In the genomic region with DNA sequence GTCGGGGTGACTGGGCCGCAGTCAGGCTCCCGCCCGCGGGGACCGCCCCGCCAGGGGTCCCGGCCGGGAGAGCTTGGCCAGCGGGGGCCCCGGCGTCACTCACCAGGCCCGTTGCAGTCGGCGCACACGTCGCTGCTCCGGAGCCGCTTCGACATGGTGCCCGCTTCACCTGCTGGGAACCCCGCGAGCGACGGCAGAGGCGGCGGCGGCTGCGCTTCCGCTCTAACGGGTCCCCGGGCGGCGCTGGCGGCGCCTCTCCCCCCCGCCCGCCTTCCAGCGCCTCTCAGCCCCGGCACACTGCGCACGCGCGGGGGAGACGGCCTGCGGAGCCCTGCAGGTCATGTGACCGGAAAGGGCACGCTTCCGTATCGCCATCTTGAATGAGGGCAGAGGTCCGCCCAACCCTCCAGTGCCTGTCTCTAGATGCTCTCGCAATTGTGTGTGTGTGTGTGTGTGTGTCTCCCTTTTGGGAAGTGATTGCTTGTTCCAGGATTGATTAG, we compare ENCODE assay signal across 8 mouse cellular contexts. TPM values are rescaled to one million over a fixed set of nuclear protein-coding genes. Genes with fewer than 3 reads are reported as not detected.
DNase-seq lines count a peak whose midpoint lies in the region; ATAC-seq and TF ChIP-seq lines count a peak whose summit lies in the region.

No protein-coding gene starts in this region.

- no peaks in the 10 kb centered on the region for H3K27me3 ChIP-seq in megakaryocyte, embryonic 14.5 days (replicated peaks)

- ATAC-seq in activated CD4-positive, CD25-positive, alpha-beta regulatory T cell, adult 4 months = peak; percentile 58

- no peaks in the 10 kb centered on the region for H3K9me3 ChIP-seq in megakaryocyte, embryonic 14.5 days

- peak; percentile 77; the same call in 1 of the 2 replicates for TF ChIP-seq POLR2A in cortical plate, adult 2 months (IDR thresholded peaks at IDR 0.05; ENCODE audit: extremely low read depth, insufficient read depth, low read length)

- no peak for TF ChIP-seq CTCF in cortical plate, adult 2 months (IDR thresholded peaks at IDR 0.05; ENCODE audit: extremely low read depth, insufficient read depth, low read length)

- H3K27ac ChIP-seq in cortical plate, adult 2 months (ENCODE audit: insufficient read depth, low read length) = 0 out of 2 replicates have a peak overlapping the region, but pooled peaks have one; percentile 32

- H3K4me1 ChIP-seq in cortical plate, adult 2 months (ENCODE audit: control insufficient read depth, insufficient read depth, low read length) = no peaks in the 10 kb centered on the region
- H3K4me1 ChIP-seq in megakaryocyte, embryonic 14.5 days = peaks cover 59% of the 10 kb centered on the region

- peak overlapping the region; percentile 86 for H3K4me3 ChIP-seq in cortical plate, adult 2 months (ENCODE audit: insufficient read depth, low read length)
- peak overlapping the region; percentile 98 for H3K4me3 ChIP-seq in megakaryocyte, embryonic 14.5 days (replicated peaks)

- peak; percentile 93 to 95 for DNase-seq in gastrocnemius, adult 8-10 months (ENCODE audit: low spot score in 2 of 2)
- DNase-seq in hindlimb bud, embryonic 11.5 days (ENCODE audit: extremely low spot score, low read depth, low spot score) = peak; percentile 73
- DNase-seq in left cerebral cortex, adult 8-10 months (ENCODE audit: low spot score in 2 of 2) = peak; percentile 86 to 95
- peak; percentile 98 to 99 for DNase-seq in right cerebral cortex, postnatal 10 days (ENCODE audit: low spot score in 2 of 2)
- DNase-seq in urinary bladder, postnatal 25 days (ENCODE audit: low spot score) = peak; percentile 97

- H3K36me3 ChIP-seq in megakaryocyte, embryonic 14.5 days (replicated peaks; ENCODE audit: low read length) = peaks cover 22% of the 10 kb centered on the region

RNA-seq across cellular contexts. Expression of a gene that starts 1.2 kb away (rescaled TPM):
- polyA plus RNA-seq in activated CD4-positive, CD25-positive, alpha-beta regulatory T cell, adult 4 months (2017; shearing (Covaris generic)) = 10 to 100 TPM; 22.2 to 22.8 TPM
- 36.2 and 38.5 TPM in 2 replicates for polyA plus RNA-seq in cortical plate, adult 2 months (2012; rRNA removed)
- total RNA-seq in gastrocnemius, adult 8-10 months (2022) = 10 to 100 TPM; 12.8 to 15.7 (median 14.4) TPM
- total RNA-seq in left cerebral cortex, adult 8-10 months (2022) = 10 to 100 TPM; 39.5 to 52.2 (median 45.9) TPM
- 99.9 and 118 TPM in 2 replicates for polyA plus RNA-seq in megakaryocyte, embryonic 14.5 days (2012; ENCODE audit: insufficient read depth, low replicate concordance)

RNA-seq across cellular contexts. Expression of a gene that starts 2.1 kb away (rescaled TPM):
- polyA plus RNA-seq in activated CD4-positive, CD25-positive, alpha-beta regulatory T cell, adult 4 months (2017; shearing (Covaris generic)) = 100 to 1,000 TPM; 126 to 150 TPM
- 44.0 and 44.1 TPM in 2 replicates for polyA plus RNA-seq in cortical plate, adult 2 months (2012; rRNA removed)
- total RNA-seq in gastrocnemius, adult 8-10 months (2022) = 10 to 100 TPM; 12.7 to 19.4 (median 16.6) TPM
- total RNA-seq in left cerebral cortex, adult 8-10 months (2022) = 10 to 100 TPM; 50.4 to 53.8 (median 52.0) TPM
- polyA plus RNA-seq in megakaryocyte, embryonic 14.5 days (2012; ENCODE audit: insufficient read depth, low replicate concordance) = 48.3 and 136 TPM in 2 replicates

RNA-seq across cellular contexts. Expression of a gene that starts 50.0 kb away (rescaled TPM):
- polyA plus RNA-seq in activated CD4-positive, CD25-positive, alpha-beta regulatory T cell, adult 4 months (2017; shearing (Covaris generic)) = 10 to 100 TPM; 52.5 to 64.1 TPM
- 232 and 245 TPM in 2 replicates for polyA plus RNA-seq in cortical plate, adult 2 months (2012; rRNA removed)
- total RNA-seq in gastrocnemius, adult 8-10 months (2022) = 1 to 10 TPM; 2.1 to 6.2 (median 3.1) TPM
- 100 to 1,000 TPM; 142 to 159 (median 153) TPM for total RNA-seq in left cerebral cortex, adult 8-10 months (2022)
- polyA plus RNA-seq in megakaryocyte, embryonic 14.5 days (2012; ENCODE audit: insufficient read depth, low replicate concordance) = 24.5 and 89.4 TPM in 2 replicates

Comparison
In these comparisons a context has a peak if more than half of its experiments do, and no peak if none do; other contexts are left out.
1. Peak in every context shown above with its lines: DNase-seq, ATAC-seq, H3K4me3 ChIP-seq and H3K27ac ChIP-seq.